Mouse (Mus musculus): ENCODE results near the gene Chchd2.
"Not testable (repeated sequence)": the region's sequence is repeated elsewhere in the genome, so short reads cannot be mapped to it uniquely, and the experiment has no call there.

The Chchd2 gene

DNA sequence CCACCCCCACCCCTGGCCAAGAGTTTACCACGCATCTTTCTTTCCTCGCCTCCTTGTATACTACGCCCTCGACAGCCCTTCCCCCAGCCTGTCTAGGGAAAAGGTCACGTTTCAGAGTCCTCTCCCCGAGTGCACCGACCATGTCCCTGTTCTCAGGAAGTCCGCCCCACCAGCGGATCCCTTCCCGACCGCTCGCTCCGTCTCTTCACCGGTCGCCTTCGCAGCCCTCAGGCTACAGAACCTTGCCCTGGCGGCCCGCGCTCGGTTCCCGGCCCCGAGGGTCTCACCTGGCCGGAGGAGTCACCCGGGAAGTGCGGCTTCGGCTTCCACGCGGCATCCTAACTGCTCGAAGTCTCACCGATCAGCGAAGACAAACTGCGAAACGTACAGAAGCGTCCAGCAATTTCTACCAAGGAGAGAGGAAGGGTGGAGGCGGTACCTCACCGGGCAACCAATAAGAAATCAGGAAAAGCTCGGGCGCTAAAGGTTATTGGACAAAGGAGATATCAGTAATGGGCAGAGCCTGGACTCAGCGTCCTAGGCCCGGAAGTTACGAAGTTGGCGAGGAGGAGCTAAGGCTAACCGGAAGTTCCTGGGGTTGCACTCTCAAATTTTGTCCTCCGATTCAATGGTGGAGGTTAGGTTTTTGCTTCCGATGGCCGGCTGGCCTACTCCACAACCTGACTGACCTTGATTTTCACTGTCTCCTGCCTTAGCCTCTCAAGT lies at the start of gene Chchd2:
TSS of gene Chchd2 (minus strand) at position 560 of the 726 bp plus-strand sequence.
- peak; percentile 94 for DNase-seq (ENCODE audit: low read depth)

DNA sequence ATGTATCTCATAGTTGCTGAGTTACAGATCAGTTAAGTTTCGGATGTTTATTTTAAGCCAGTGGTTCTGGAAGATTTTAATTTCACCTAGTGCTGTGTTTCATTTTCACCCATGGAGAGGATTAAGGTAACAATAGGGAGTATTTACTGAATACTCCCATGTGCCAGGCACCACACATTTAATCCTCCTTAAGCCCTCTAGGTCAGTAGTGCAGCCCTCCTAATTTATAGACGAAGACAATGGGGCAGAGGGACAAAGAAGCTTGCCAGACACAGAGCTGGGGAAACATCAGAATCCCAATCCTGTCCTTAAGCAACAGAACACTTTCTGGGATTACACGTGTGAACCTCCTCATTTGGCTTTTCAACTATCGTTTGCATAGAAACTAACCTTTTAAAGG lies 49.7 kb upstream of the Chchd2 start:
- DNase-seq (ENCODE audit: low read depth): no peak

DNA sequence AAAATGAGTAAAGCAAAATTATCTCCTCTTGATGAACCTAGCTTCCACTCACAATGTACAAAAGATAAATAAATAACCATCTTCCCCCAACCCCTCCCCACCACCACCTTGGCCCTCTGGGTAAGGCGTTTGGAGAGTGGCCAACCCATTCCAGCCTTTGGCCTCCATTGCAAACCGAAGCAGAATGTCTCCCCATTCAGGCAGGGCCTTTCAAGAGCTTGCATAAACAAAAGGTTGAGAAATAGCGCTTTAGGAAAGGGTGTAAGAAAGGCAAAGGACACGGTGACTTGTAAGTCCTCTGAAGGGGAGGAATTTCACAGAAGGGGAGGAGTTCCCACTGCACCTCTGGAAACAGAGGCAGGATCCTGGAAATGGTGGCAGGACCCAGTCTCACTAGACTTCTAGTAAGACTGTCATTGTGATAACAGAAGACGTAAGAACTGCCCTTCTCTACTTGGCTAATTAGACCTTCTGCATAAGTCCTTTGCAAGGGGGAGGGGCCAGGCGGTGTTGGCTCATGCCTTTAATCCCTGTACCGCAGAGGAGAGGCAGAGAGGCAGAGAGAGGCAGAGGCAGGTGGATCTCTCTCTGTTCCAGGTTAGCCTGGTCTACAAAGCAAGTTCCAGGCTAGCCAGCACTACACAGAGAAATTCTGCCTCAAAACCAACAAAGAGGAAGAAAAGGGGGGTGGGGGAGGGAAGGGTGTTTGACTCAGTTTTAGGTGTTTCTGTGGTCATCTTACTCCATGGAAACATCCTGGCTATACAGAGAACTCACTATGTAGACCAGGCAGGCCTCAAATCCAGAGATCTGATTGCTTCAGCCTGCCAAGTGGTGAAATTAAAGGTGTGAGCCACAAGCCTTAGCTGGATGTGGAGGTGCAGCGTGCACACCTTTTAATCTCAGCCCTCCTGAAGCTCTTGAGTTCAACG lies 42.9 kb upstream of the Chchd2 start:
- DNase-seq (ENCODE audit: low read depth): no peak

DNA sequence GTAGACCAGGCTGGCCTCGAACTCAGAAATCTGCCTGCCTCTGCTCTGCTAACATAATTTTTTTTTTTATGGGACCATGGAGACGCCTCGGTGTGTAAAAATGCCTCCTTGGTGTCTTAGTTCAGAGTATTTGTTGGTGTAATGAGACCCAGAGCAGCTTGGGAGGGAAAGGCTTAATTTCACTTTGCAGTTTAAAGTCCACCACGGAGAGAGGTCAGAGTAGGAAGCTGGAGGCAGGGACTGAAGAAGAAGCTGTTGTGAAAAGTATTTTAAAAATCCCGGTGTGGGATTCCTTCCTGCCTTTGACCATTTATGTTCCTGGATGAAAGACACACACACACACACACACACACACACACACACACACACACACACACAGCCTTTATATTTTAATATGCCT lies 38.7 kb upstream of the Chchd2 start:
- no peak for DNase-seq (ENCODE audit: low read depth)

DNA sequence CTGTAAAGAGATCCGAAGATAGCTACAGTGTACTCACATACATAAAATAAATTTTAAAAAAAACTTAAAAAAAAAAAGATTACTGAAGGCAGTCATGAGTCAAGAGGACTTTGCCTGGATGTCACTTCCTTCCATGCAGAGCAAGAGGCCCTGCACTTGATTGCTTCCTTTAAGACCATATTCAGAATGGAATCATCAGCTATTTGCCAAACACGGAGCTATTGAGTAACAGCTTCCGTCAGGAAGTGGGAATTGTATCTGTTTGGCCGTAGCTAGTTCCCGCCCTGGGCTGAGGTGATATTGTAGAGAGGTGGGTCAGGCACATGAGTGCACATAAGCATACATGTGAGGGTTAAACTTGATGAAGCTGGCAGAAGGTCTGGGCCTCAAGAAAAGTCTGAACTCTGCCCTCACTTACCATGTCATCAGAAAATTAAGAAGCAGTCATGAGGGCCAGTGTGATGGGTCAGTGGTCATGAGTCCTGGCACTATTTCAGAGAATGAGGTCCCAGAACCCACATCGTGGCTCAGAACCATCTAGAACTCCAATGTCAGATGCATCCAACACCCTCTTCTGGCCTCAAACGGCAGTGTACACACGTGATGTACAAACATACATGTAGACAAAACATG lies 37.7 kb upstream of the Chchd2 start:
- DNase-seq (ENCODE audit: low read depth): no peak

DNA sequence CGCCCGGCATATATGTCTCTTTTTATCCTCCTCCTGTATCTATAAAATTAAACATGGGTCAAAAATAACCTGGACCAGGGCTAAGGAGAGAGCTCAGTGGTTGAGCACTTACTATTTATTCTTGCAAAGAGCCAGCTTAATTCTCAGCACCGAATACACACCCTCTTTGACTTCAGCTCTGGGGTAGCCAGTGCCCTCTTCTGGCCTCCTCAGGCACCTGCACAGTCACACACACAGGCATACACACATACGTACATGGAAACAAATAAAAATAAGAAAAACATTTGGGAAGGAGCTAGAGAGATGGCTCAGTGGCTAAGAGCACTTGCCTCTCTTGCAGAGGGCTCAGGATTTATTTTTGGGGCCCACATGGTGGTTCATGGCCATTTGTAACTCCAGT lies 34.7 kb upstream of the Chchd2 start:
- DNase-seq (ENCODE audit: low read depth): no peak

DNA sequence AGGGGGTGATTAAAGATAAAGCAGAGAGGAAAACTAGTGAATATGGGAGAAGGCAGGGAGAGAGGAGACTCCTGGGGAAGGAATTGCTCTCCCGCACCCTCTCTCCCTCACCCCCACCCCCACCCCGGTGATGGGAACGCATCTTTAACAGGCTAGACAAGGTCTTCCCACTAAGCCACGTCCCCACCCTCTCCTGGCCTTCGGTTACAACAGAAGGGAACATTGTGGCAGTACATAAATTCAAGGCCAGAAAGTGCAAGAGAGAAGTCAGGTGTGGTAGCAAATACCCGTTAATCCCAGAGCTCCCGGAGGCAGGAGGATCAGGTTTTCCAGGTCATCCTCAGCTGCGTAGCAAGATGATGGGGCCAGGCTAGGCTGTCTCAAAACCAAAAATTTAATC lies 32.0 kb upstream of the Chchd2 start:
- no peak for DNase-seq (ENCODE audit: low read depth)

DNA sequence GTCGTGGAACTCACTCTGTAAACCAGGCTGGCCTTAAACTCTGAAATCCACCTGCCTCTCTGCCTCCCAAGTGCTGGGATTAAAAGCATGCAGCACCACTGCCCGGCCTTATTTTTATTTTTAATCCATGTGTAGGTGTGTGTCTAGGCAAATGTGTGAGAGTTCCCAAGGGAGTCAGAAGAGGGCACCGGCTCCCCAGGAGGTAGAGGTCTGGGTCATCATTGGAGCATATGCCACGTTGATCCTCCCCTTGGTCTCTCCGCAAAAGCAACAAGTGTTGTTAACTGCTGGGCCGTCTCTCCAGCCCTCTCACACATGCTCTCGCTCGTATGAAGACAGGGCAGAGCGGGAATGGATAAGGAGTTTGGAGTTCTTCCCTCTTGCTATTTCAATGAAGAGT lies 31.5 kb upstream of the Chchd2 start:
- DNase-seq (ENCODE audit: low read depth): no peak

DNA sequence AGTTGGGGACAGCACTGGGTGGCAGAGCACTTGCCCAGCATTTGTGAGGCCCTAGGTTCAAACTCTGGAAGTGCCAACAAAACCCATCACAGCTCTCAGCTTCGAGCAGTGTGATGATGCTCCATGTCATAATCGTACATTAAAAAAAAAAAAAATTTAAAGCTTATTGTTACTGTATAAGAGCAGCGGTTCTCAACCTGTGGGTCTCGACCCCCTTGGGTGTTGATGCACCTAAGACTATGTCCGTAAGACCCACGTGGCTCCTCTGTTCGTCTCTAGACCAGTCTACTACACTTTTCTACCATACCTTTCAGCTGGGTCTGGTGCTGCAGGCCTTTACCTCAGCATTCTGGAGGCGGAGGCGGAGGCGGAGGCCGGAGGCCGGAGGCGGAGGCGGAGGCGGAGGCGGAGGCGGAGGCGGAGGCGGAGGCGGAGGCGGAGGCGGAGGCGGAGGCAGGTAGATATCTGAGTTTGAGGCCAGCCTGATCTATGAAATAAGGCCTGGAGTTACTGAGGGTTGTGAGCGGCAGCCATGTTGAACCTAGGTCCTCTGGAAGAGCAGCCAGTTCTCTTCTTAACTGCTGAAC lies 30.9 kb upstream of the Chchd2 start:
- DNase-seq (ENCODE audit: low read depth): no peak

DNA sequence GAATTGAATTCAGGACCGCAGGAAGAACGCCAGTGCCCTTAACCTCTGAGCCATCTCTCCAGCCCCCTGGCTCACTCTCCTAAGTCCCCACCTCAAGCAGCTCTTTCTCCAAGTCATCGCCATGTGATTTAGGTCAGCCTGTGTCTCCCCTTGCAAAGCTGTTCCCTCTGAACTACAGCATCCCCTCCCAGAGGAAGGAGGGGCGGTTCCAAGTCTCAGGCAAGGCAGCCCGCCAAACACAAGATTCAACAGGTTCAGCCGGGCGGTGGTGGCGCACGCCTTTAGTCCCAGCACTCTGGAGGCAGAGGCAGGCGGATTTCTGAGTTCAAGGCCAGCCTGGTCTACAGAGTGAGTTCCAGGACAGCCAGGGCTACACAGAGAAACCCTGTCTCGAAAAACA lies 28.2 kb upstream of the Chchd2 start:
- DNase-seq (ENCODE audit: low read depth): not testable (repeated sequence)

DNA sequence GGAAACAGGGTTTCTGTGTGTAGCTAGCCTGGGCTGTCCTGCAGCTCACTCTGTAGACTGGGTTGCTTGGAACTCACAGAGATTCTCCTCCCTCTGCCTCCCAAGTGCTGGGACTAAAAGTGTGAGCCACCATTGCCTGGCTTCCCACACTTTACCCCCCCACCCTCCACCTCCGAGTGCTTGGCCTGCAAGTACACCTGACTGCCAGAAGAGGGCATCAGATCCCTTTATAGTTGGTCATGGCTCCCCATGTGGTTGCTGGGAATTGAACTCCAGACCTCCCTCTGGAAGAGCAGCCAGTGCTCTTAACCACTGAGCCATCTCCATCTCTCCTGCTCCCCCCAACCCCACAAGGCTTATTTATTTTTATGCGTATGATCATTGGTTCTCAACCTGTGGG lies 26.8 kb upstream of the Chchd2 start:
- peak; percentile 80 for DNase-seq (ENCODE audit: low read depth)

DNA sequence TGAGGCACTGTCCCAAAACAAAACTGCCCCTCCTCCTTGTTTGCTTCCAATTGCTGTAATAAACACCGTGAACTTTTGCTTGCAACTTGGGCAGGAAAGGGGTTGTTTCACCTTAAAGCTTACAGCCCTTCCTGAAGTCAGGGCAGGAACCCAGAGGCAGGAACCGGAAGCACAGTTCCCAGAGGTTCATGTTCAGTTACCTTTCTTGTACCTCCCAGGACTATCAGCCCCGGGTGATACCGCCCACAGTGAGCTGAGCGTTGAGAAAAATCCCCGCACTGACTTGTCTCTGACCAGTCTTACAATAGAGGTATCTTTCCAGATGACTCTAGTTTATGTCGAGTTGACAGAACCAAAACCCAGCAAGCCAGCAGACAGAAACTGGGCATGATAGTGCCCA lies 22.3 kb upstream of the Chchd2 start:
- DNase-seq (ENCODE audit: low read depth): no peak

DNA sequence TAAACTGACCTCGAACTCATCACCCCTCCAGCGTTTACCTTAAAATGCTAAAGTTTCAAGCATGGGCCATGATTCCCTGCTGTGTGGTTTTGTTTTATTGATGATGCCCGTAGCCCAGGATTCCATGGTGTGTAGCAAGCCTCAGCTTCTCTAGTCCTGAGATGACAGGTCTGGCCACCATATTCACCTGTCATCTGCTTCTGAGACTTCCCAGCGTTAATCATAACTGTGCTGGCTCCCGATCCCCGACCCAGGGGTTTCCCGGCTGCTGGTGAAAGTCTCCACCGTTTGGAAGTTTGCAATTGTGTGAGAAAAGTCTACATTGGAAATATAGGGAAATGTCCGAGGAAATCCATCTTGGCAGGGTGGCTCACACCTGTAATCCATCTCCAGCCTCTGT lies 21.9 kb upstream of the Chchd2 start:
- no peak for DNase-seq (ENCODE audit: low read depth)

DNA sequence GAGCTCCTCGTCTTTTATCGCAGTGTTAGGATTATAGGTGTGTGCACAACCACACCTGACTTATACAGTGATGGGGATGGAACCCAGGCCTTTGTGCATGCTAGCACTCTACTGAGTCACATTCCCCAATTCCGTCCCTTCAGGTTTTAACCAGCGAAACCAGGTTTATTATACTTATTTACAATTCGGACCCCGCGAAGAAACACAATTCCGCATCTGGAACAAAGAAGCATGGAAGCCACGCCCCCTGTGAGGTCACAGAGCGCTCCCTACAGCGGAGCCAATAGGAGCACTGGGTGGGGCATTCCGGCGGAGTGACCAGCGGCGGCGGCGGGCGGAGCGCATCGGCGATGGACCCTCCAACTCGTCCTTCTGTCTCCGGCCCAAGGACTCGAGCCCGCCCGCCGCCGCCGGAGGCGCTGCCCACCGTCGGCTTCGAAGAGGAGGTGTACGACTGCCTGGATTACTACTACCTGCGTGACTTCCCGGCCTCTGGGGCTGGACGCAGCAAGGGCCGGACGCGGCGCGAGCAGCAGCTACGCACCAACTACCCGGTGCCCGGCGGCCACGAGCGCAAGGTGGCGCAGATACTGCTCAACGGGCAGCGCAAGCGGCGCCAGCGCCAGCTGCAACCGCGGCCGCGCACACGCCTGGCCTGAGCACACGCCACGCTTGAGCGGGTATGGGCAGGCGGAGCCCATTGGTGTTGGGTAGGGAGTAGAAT lies 21.1 kb upstream of the Chchd2 start, which contains the start of gene Nupr1l:
TSS of gene Nupr1l (plus strand) at position 299 of the 724 bp plus-strand sequence.
- DNase-seq (ENCODE audit: low read depth): peak; percentile 65

DNA sequence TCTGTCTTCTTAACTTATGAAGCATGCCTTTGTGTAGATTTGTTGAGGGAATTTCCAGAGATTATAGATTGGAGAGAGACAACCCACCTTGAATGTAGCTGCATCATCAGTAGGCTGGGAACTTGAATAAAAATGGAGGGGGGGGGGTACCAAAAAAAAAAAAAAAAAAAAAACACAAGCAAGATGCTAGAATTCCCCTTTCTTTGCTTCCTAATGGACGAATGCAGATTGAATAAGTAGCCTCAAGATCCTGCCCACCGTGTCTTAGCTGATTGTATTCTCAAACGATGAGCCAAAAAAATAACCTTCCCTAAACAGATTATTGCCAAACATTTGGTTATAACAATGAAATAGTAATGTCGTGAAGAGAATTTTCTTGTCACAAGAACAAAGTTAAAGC lies 20.5 kb upstream of the Chchd2 start:
- no peak for DNase-seq (ENCODE audit: low read depth)

DNA sequence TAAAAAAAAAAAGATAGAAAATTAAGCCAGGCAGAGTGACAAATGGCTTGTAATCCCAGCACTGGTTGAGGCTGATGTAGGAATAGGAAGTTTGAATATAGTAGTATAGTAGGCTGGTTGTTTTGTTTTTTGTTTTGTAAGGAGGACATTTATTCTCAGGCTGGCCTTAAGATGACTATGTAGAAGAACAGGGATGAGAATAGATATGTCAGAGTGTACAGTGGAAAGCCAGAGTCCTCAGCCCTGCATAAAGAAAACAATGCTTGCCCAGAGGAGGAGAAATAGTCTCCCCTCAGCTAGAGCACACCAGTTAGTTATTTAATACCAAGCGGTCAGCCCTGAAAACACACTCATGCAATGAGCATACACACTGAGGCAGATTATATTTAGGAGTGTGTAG lies 11.2 kb upstream of the Chchd2 start, which contains the start of gene Phkg1:
TSS of gene Phkg1 (minus strand) at position 101 of the 400 bp plus-strand sequence.
- no peak for DNase-seq (ENCODE audit: low read depth)

DNA sequence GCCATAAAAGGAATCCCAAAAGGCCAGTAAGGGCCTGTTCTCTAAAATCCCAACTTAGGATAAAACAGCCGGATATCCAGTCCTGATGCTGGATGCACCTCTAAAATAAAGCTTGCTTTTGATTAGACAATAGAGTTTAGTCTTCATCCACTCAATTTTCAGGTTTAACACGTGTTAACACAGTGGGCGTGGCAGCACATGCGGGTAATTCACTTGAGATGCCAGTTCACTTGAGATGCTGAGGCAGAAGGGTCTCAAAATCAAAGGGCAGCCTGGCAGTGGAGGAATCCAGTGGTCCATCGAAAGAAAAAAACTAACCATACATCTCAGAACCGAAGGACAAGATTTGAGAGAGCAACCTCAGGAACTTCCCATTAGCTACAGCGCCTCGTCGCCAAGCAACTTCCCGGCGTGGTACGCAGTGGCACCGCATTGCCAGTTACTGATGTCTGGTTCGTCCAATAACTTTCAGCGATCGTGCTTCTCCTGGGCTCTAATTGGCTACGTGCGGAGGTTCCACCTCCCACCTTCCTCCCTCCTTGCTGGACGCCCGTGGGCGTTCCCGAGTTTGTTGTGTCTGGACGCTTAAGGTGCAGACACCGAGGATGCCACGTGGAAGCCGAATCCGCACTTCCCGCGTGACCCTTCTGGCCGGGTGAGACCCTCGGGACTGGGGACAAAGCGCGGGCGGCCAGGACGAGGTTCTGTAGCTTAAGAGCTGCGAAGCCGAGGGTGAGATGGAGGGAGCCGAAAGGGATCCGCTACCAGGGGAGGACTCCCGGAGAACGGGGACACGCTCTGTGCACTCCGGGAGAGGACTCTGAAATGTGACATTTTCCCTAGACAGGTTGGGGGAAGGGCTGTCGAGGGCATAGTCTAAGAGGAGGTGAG lies 8.2 kb upstream of the Chchd2 start, which contains the start of gene Zbed5:
TSS of gene Zbed5 (plus strand) at position 526 of the 891 bp plus-strand sequence.
- peak; percentile 90 for DNase-seq (ENCODE audit: low read depth)

DNA sequence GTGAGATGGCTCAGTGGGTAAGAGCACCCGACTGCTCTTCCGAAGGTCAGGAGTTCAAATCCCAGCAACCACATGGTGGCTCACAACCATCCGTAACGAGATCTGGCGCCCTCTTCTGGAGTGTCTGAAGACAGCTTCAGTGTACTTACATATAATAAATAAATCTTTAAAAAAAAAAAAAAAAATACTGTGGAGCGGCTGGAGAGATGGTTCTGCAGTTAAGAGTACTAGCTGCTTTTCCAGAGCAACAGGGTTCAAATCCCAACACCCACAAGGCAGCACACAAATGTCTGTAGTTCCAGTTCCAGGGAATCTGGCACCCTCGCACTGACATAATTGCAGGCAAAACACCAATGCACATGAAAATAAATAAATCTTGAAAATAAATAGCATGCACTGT lies 3.1 kb upstream of the Chchd2 start:
- not testable (repeated sequence) for DNase-seq (ENCODE audit: low read depth)

DNA sequence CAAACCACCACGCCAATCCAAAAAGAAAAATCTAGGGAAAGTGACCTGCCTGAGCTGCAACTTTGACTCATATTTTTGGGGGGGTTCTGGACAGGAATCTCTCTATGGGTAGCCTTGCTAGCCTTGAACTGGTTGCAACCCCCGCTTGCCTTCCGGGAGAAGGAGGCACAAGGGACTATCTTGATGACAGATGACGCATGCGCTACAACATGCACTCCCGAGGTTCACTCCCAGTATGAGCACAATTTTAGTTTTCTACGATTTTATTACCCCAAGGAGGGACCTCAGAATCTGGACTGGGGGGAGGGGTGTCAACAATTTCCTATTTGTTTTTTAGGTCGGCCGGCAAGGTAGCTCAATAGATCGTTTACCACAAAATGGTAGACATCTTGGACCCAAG lies 999 bp downstream of the Chchd2 start:
- peak; percentile 30 for DNase-seq (ENCODE audit: low read depth)

DNA sequence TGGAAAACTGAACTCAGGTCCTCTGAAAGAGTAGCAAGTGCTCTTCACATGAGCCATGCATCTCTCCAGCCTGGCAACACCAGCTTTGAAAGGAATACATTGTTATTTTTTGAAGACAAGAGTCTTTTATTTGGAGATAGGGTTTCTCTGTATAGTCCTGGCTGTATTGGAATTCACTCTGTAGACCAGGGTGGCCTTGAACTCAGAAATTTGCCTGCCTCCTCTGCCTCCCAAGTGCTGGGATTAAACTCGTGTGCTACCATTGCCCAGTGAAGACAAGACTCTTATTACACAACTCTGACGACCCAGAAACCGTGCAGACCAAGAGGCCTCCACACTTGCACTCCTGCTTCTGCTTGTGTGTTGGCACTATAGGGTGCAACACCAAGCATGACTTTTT lies 7.4 kb downstream of the Chchd2 start:
- no peak for DNase-seq (ENCODE audit: low read depth)
